Mouse (Mus musculus) small intestine, adult 2 months (tissue): ENCODE results near the gene Cdk14. TPM values are rescaled to one million over a fixed set of nuclear protein-coding genes. Genes with fewer than 3 reads are reported as not detected.

Experiments
- H3K27ac ChIP-seq: fragments of 200-500 bp; 2 replicates; pipeline ENCODE4 v1.5.1; 2012; ENCODE audit warnings: low read depth, low read length, control low read depth, inconsistent platforms; ENCODE audit not compliant: insufficient read depth
- H3K27me3 ChIP-seq: fragments of 200-500 bp; 2 replicates; pipeline ENCODE4 v1.6.1; 2012; ENCODE audit warnings: mild to moderate bottlenecking, moderate library complexity, low read length, inconsistent platforms; ENCODE audit not compliant: control insufficient read depth, insufficient read depth
- H3K36me3 ChIP-seq: fragments of 200-500 bp; 2 replicates; pipeline ENCODE4 v1.6.1; 2012; ENCODE audit warnings: mild to moderate bottlenecking, low read length, control low read depth, inconsistent platforms; ENCODE audit not compliant: control insufficient read depth, insufficient read depth
- H3K4me1 ChIP-seq: fragments of 200-500 bp; 2 replicates; pipeline ENCODE4 v1.6.1; 2012; ENCODE audit warnings: low read length, inconsistent platforms, mixed read lengths; ENCODE audit not compliant: control insufficient read depth, insufficient read depth, insufficient read length
- H3K4me3 ChIP-seq: fragments of 200-500 bp; 2 replicates; pipeline ENCODE4 v1.5.1; 2012; ENCODE audit warnings: low read depth, mild to moderate bottlenecking, control low read depth, inconsistent platforms, low read length, moderate library complexity
- CTCF ChIP-seq: fragments of 200-500 bp; IDR thresholded peaks from 2 replicates; pipeline ENCODE4 v1.5.1; 2012; ENCODE audit warnings: low read depth, mild to moderate bottlenecking, control low read depth, inconsistent platforms, low read length, moderate library complexity, mixed read lengths; ENCODE audit not compliant: insufficient replicate concordance, insufficient read length; ENCODE audit errors: extremely low read depth
- POLR2A ChIP-seq: fragments of 200-500 bp; IDR thresholded peaks from 2 replicates; pipeline ENCODE4 v1.6.1; 2012; ENCODE audit warnings: low read depth, mild to moderate bottlenecking, control low read depth, inconsistent platforms, low read length, moderate library complexity
- WGBS: fragments of 180-500 bp; shearing (Covaris S2); methylation state at CpG from one replicate; pipeline ENCODE4 v1.1.7; 2018; 5-methylcytosine and 5-hydroxymethylcytosine counted together
- polyA plus RNA-seq: library from polyadenylated mRNA; depleted of rRNA; stranded (reverse); fragments of >200 nt; gene quantifications from 2 replicates; pipeline ENCODE4 v1.2.3, GENCODE M21; 2012

The Cdk14 gene
- polyA plus RNA-seq, 1 experiment = 0.37 TPM

DNA sequence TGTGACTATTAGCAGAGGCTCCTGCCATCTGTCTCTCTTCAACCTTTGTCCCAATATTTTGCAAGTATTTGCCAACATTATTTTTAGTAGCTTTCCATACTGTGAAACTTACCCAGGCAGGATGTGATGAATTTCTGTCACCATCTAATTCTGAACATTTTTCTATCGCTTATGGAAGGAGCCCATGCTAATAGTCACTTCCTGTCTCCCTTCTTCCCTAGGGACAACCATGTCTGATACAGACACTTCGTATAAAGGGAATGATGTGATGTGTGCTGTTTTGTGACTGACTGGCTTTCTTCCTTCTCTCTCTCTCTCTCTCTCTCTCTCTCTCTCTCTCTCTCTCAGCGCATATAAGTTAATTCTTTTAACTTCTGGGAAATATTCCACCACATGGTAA is 5.3 kb downstream of the Cdk14 start:
- H3K27ac ChIP-seq = no peak overlapping the region
- no peaks in the 10 kb centered on the region for H3K4me1 ChIP-seq
- WGBS = 82% methylated on average over 3 of the region's 3 CpGs
- H3K27me3 ChIP-seq = no peaks in the 10 kb centered on the region
- no peaks in the 10 kb centered on the region for H3K36me3 ChIP-seq
- H3K4me3 ChIP-seq = no peak overlapping the region
- TF ChIP-seq CTCF = no peak
- no peak for TF ChIP-seq POLR2A

DNA sequence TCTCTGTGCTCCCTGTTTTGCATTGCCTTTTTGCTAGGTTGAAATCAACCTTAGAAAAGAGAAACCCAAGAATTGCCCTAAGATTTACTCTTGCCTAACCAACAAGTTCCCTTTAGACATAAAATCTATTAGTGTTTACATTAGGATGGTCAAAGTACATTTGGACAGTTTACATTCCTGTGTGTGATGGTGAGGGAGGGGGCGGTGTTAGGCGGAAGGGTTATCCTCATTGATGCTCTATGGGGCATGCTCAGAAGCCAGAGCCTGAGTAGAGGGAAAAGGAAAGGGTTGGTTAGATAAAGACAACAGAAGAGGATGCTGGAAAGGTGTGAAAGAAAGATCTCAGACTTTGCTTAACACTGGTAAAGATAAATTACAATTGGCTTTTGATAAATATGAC is 8.2 kb downstream of the Cdk14 start:
- Histone ChIP-seq H3K27ac (no peak overlapping the region), H3K36me3 (no peaks in the 10 kb centered on the region), H3K4me3 (no peak overlapping the region), H3K27me3 (no peaks in the 10 kb centered on the region), H3K4me1 (no peaks in the 10 kb centered on the region)
- 32% methylated on average over 2 of the region's 2 CpGs for WGBS
- no peak for TF ChIP-seq POLR2A
- no peak for TF ChIP-seq CTCF

DNA sequence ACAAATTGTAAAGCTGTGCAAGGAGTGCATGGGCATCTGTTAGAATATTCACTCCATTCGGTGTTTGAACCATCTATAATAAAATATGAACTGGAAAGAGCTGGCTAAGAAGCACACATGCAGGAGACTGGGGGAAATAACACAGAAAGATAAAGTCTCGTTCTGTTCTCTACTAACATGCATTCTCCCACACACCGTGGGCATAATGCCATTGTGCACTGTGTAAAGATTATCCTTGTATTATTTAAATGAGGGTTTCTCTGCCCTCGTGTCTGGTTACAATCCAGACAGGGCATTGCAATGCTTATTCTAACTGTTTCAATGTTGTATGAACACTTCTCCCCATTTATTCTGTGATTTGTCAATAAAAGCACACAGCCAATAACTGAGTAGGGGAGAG is 18.1 kb downstream of the Cdk14 start:
- Histone ChIP-seq H3K27me3 (no peaks in the 10 kb centered on the region), H3K27ac (no peak overlapping the region), H3K4me3 (no peak overlapping the region), H3K36me3 (no peaks in the 10 kb centered on the region), H3K4me1 (no peaks in the 10 kb centered on the region)
- no peak for TF ChIP-seq POLR2A
- WGBS = 69% methylated on average over 4 of the region's 4 CpGs

DNA sequence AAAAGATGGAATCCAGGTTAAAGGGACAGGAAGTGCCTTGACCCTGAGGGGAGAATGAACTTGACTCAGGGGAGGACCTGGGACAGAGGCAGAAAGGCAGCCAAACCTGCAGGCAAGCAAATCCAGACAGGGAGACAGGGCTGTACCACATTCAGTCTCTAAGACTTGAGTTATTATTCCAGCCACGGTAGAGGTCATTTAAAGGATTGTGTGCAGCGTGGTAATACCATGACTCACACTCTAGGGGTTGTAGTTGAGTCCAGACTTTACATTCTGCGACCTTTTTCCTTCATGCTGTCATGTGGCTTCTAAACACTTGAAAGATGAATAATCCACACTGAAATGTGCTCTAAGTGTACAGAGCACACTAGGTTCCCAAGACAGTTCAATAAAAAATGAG is 27.3 kb downstream of the Cdk14 start:
- WGBS = 31% methylated on average over 3 of the region's 3 CpGs
- Histone ChIP-seq H3K4me1 (no peaks in the 10 kb centered on the region), H3K27ac (no peak overlapping the region), H3K36me3 (no peaks in the 10 kb centered on the region), H3K4me3 (no peak overlapping the region), H3K27me3 (no peaks in the 10 kb centered on the region)
- TF ChIP-seq POLR2A (no peak), CTCF (no peak)

DNA sequence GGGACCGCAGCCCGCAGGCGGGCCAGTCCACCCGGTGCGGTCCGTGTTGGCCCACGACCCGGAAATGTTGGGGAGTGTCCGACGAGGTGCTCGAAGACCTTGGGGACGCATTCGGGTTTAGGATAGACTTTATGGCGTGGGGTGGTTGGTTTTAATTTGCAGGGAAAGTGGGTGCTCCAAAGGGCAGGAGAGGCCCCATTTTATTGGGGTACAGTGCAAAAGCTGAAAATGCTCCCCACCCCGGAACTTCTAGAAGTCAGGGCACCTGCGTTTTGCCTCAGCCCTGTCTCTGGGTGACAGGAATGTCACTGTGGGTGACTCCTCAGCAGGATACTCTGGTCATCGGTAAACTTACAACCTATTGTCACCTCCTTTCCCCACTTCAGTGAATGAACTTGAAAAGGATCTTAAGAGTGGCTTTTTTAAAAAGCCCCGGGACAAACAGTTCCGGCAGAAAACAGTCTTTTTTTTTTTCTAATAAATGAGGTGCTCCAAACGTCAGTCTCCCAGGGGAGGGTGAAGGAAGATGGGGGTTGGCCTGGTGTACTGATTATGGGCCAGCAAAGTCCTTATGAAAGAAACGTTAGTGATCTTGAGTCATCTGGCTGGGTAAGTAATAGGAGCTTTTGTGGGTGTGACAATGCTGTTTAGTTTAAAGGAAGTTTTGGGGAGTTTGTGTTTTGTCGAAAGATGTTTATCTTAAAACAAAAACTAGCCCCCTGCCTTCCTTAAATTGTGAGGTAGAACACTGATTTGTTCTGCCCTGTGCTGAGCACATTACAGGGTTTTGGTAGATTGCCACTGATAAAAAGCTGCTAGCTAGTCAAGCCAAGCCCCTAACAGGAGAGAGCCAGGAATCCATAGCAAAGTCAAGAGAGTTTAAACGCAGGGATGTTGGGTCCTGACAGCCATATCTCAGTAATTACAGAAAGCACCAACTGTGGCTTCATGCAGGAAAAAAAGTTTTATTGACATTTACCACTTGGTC is 39.1 kb downstream of the Cdk14 start:
- Histone ChIP-seq H3K27me3 (peaks cover 11% of the 10 kb centered on the region), H3K27ac (no peak overlapping the region), H3K4me1 (peaks cover 3% of the 10 kb centered on the region; the same call in 1 of the 2 replicates), H3K4me3 (peak overlapping the region; percentile 74), H3K36me3 (no peaks in the 10 kb centered on the region)
- WGBS = 5% methylated on average over 23 of the region's 23 CpGs
- TF ChIP-seq CTCF = no peak
- no peak; the same call in 1 of the 2 replicates for TF ChIP-seq POLR2A

DNA sequence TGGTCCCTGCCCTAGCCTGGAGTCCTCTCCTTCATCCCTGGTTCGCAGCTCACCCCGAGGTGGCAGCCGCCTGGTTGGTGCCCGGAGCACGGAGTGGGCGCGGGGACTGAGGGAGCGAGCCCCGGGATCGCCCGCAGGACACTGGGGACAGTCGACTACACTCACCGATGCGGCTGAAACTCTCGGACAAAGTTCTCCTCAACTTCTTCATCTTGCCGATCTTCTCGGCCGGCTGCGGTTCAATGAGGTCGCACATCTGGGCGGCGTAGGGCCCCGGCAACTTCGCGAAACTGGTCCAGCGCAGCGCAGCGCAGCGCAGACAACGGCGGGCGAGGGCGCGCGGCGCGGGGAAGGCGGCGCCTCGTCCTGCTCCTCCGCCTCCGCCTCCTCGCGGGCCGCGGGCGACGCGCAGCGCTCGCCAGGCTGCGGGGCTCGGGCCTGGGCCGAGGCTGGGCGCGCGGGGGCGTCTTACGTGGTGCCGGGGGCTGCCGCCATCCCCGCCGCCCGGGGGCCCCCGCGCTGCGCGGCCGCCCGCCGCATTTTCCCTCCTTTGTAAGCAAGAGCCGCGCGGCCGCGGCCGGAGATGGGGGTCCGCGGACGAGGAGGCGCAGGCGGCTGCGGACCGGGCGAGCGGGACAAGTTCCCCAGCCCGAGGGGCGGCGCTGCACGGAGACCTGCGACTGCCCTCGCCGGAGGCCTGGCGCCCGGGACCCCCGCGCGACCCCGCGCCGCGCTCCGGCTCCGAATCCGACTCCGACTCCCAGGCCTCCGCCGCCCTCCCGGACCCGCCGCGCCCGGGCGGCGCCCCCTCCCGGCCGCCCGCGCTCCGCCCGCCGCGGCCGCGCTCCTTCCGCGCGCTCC is 40.0 kb downstream of the Cdk14 start:
- Histone ChIP-seq H3K4me1 (peaks cover 3% of the 10 kb centered on the region; the same call in 1 of the 2 replicates), H3K36me3 (no peaks in the 10 kb centered on the region), H3K27ac (peak overlapping the region; percentile 21; the same call in 1 of the 2 replicates), H3K27me3 (peaks cover 11% of the 10 kb centered on the region), H3K4me3 (peak overlapping the region; percentile 74)
- TF ChIP-seq POLR2A (no peak), CTCF (no peak)
- WGBS = under 1% methylated on average over 123 of the region's 128 CpGs

DNA sequence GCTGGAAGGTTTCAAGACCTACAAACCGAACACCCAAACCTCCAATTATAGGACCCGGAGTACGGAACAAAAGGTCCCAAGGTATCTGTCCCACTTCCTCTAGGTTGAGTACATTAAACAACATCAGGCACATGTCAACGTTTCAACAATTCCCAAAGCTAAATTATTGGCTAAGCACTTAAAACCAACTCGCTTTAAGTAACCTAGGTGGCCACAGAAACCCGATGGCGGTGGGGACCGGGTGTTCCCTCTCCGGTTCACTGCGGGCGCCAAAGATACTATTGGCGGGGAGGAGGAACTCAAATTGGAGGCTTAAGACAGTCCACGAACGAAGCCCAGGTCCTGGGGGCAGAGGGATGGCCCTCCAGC is 40.6 kb downstream of the Cdk14 start:
- Histone ChIP-seq H3K36me3 (no peaks in the 10 kb centered on the region), H3K4me3 (peak overlapping the region; percentile 74), H3K4me1 (peaks cover 3% of the 10 kb centered on the region; the same call in 1 of the 2 replicates), H3K27me3 (peaks cover 11% of the 10 kb centered on the region), H3K27ac (peak overlapping the region; percentile 21; the same call in 1 of the 2 replicates)
- 6% methylated on average over 14 of the region's 14 CpGs for WGBS
- TF ChIP-seq CTCF = no peak
- TF ChIP-seq POLR2A = no peak
